Mouse (Mus musculus) midbrain, embryonic 15.5 days (tissue): ENCODE data around the gene Kcnip4. TPM values are rescaled to one million over a fixed set of nuclear protein-coding genes. Genes with fewer than 3 reads are reported as not detected.

Source experiments
- ATAC-seq: fragments of 200-750 bp; cut with Nextera tagmentation; replicated peaks from 2 replicates; pipeline ENCODE4 v1.8.0; 2017; ENCODE audit warnings: moderate TSS enrichment
- H3K27ac ChIP-seq: fragments of 300-500 bp; sonication (generic); 2 replicates; pipeline ENCODE4 v1.5.1; 2015; ENCODE audit warnings: mild to moderate bottlenecking, inconsistent platforms
- H3K27me3 ChIP-seq: fragments of 300-500 bp; sonication (generic); replicated peaks from 2 replicates; pipeline ENCODE4 v1.6.1; 2015; ENCODE audit warnings: inconsistent platforms
- H3K36me3 ChIP-seq: fragments of 300-500 bp; sonication (generic); replicated peaks from 2 replicates; pipeline ENCODE4 v1.6.1; 2015; ENCODE audit warnings: inconsistent platforms
- H3K4me1 ChIP-seq: fragments of 300-500 bp; sonication (generic); 2 replicates; pipeline ENCODE4 v1.6.1; 2015; ENCODE audit warnings: inconsistent platforms
- H3K4me2 ChIP-seq: fragments of 300-500 bp; sonication (generic); 2 replicates; pipeline ENCODE4 v1.6.1; 2015; ENCODE audit warnings: inconsistent platforms, mild to moderate bottlenecking, moderate library complexity
- H3K4me3 ChIP-seq: fragments of 300-500 bp; sonication (generic); 2 replicates; pipeline ENCODE4 v1.5.1; 2015; ENCODE audit warnings: mild to moderate bottlenecking, inconsistent platforms
- H3K9ac ChIP-seq: fragments of 300-500 bp; sonication (generic); 2 replicates; pipeline ENCODE4 v1.6.1; 2015; ENCODE audit warnings: mild to moderate bottlenecking, inconsistent platforms
- H3K9me3 ChIP-seq: fragments of 300-500 bp; sonication (generic); 2 replicates; pipeline ENCODE4 v1.6.1; 2016; ENCODE audit warnings: inconsistent platforms
- WGBS: fragments of 180-500 bp; shearing (Covaris S2); methylation state at CpG from one replicate; pipeline ENCODE4 v1.1.7; 2015; ENCODE audit warnings: mixed read lengths; 5-methylcytosine and 5-hydroxymethylcytosine counted together
- polyA plus RNA-seq: library from polyadenylated mRNA; unstranded; fragments of >200 nt; fragmentation: Nextera tagmentation; extraction: Ambion mirVana; gene quantifications from 2 replicates; pipeline ENCODE4 v1.2.1, GENCODE M21; 2015

Gene Kcnip4
- polyA plus RNA-seq, 1 experiment from 2014 or later, result 17.6 TPM

DNA sequence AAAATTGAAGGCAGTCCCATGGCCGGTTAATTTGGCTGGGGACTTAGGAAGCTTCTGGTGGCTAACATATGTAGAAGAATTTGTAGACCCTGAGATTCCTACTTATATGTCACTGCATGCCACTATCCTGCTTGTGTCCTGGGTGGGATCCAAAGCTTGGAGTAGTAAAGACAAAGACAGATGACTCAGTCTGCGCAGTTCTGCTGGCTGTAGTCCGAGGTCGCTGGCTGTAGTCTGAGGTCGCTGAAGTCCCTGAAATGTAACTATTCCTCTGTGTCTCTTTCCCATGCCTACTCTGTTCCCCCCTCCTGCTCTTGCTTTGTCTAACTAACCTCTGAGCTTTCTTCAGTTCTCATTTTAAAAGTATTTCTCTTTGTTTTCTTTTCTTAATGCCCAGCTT, 1114.4 kb downstream of the Kcnip4 start:
- WGBS, result 72% methylated on average over 5 of the region's 5 CpGs
- ATAC-seq, result no peak

DNA sequence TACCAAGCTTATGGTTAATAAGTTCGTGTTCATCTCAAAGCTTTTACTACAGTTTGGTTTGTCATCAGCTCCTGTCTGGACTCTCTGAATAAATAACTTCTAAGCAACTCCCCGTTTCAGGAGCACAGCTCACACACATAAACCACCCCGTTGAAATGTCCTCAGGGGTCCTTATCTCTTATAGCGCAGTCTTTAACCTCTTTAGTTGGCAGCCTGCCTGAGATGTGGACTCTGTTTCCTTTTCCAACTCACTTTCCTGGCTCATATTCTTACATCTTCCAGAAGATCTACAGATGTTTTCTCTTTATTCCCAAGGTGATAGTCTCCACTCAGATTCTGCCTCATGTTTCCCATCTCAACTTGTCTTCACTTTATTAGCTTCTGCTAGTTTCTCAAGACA, 1116.4 kb downstream of the Kcnip4 start:
- 89% methylated on average over 4 of the region's 4 CpGs for WGBS
- Histone ChIP-seq H3K4me1 (no peaks in the 10 kb centered on the region), H3K27ac (no peak overlapping the region), H3K9ac (no peak overlapping the region), H3K36me3 (no peaks in the 10 kb centered on the region), H3K27me3 (no peaks in the 10 kb centered on the region), H3K4me3 (no peak overlapping the region), H3K9me3 (no peaks in the 10 kb centered on the region), H3K4me2 (no peak overlapping the region)
- no peak for ATAC-seq

More for the DNA sequence above, 1114.4 kb downstream of the Kcnip4 start:
- H3K36me3 ChIP-seq, result no peaks in the 10 kb centered on the region
- no peak overlapping the region for H3K4me2 ChIP-seq
- no peak overlapping the region for H3K9ac ChIP-seq
- no peaks in the 10 kb centered on the region for H3K4me1 ChIP-seq
- H3K9me3 ChIP-seq, result no peaks in the 10 kb centered on the region
- no peaks in the 10 kb centered on the region for H3K27me3 ChIP-seq
- no peak overlapping the region for H3K27ac ChIP-seq
- H3K4me3 ChIP-seq, result no peak overlapping the region

DNA sequence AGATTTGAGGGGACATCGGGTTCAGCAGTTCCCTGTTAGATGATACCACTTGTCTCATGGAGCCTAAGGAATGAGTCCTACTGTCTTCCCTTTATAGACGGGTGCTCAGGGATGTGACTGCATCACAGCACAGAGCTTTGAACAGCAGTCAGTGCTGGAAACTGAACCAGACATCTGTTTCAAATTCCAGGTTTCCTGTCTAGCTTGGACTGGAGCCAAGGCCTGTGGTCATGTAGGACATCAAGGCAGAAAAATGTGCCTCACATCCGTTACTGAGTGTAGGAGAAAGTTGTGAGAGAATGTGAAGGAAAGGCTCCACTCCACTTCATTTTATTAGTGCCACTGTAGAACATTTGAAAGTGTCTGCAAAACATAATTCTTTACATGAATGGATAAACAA, 1122.2 kb downstream of the Kcnip4 start:
- Histone ChIP-seq H3K4me2 (no peak overlapping the region), H3K9ac (no peak overlapping the region), H3K27ac (no peak overlapping the region), H3K36me3 (no peaks in the 10 kb centered on the region), H3K4me1 (no peaks in the 10 kb centered on the region), H3K27me3 (no peaks in the 10 kb centered on the region), H3K4me3 (no peak overlapping the region), H3K9me3 (no peaks in the 10 kb centered on the region)
- ATAC-seq, result no peak
- 85% methylated on average over 3 of the region's 3 CpGs for WGBS

DNA sequence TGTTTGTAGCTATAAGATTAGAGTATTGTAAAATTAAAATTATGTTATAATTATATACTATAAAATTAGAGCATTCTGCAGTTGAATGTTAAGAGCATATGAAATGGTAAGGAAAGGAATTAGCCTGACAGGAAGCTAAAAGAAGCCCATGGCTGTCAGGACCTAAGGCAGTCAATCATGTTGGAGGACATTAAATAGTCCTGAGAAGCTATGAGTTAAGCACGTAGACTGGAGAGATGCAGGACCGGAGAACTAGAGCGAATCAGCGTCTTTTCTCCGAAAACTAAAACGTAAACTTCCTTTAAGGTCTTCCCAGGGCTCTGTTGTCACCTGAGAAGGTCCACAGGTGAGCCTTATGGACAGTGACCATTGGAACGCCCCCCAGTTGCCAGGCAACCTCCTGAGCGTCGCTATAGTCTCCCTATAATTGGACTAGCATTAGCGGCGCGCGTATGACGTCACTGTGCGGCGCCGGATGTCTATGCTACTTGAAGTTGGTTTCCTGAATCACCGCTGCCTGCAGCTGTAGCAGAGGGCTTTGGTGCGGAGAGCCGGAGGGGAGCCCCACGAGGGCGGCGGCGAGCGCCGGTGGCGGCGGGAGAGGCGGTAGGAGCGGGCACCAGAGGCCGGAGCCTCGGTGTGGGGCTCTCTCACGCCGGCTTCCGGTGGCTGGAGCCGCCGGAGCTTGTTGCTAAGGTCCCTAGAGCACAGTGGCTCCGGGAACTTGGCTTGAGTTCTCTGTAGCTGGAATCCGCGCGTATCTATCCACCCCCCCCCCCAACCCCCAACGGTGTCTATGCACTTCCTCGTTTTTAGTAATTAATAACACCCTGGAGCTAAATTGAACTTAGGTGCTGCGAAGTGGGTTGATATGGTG, 1152.6 kb downstream of the Kcnip4 start:
- Histone ChIP-seq H3K9me3 (no peaks in the 10 kb centered on the region), H3K4me2 (peak overlapping the region; percentile 58), H3K27me3 (0 out of 2 replicates have a peak, but pooled peaks cover 2% of the 10 kb centered on the region), H3K9ac (peak overlapping the region; percentile 62), H3K27ac (peak overlapping the region; percentile 74), H3K4me3 (peak overlapping the region; percentile 85), H3K4me1 (peaks cover 11% of the 10 kb centered on the region), H3K36me3 (peaks cover 8% of the 10 kb centered on the region; the same call in 1 of the 2 replicates)
- peak; percentile 100 for ATAC-seq
- WGBS, result under 1% methylated on average over 44 of the region's 44 CpGs

DNA sequence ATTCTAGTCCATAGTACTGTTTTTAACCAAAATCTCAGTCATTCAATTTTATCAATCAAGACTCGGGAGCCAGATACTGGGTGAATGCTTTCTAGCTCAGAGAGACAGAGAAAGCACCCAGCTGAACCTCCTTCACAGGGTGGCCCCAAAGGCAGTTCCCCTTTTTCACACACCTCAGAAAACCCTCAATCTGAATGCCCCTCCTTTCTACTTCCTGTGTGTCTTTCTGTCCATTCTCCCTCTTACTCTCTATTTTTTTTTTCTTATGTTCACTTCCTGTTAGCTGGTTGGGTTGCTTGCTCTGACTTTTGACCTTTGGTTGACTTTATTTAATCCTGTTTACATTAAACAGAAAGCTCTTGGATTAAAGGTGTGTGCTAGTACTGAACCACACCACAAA, 1175.4 kb downstream of the Kcnip4 start:
- no peaks in the 10 kb centered on the region for H3K9me3 ChIP-seq
- no peak overlapping the region for H3K27ac ChIP-seq
- 87% methylated on average over 1 of the region's 1 CpGs for WGBS
- no peak overlapping the region for H3K4me2 ChIP-seq
- H3K4me1 ChIP-seq, result no peaks in the 10 kb centered on the region
- ATAC-seq, result no peak
- H3K9ac ChIP-seq, result no peak overlapping the region
- H3K27me3 ChIP-seq, result no peaks in the 10 kb centered on the region
- no peaks in the 10 kb centered on the region for H3K36me3 ChIP-seq
- H3K4me3 ChIP-seq, result no peak overlapping the region

DNA sequence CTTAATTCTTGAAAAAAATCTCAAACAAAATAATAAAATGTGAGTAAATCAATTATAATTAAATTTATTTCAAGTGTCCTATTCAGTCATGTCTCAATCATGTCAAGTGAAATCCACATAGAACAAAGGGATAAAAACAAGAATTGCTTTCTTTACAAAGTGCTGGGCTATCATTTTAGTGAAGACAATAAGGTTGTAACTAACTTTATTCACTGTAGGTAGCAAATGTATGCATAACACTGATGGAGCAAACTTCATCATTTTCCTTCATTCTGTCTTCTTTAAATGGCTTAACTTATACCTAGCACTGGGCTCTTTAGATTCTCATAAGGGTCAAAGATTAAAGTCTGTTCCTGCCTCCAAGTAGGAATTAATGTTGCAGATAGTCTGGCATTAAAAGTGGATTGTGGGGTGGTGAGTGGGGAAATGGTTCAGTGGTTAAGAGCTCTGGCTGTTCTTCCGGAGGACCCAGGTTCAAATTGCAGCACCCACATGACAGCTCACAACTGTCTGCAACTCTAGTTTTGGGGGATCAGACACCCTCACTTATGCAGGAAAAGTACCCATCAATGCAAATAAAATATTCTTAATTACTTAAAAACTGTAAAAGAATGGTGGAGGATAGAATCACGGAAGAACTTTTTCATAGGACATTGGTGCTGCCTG, 1178.6 kb downstream of the Kcnip4 start:
- H3K9me3 ChIP-seq, result no peaks in the 10 kb centered on the region
- no peak overlapping the region for H3K9ac ChIP-seq
- H3K4me1 ChIP-seq, result no peaks in the 10 kb centered on the region
- H3K4me2 ChIP-seq, result no peak overlapping the region
- no peaks in the 10 kb centered on the region for H3K36me3 ChIP-seq
- no peaks in the 10 kb centered on the region; the same call in 1 of the 2 replicates for H3K27me3 ChIP-seq
- H3K27ac ChIP-seq, result no peak overlapping the region
- ATAC-seq, result peak; percentile 28; the same call in 1 of the 2 replicates
- 96% methylated on average over 2 of the region's 2 CpGs for WGBS
- no peak overlapping the region for H3K4me3 ChIP-seq

DNA sequence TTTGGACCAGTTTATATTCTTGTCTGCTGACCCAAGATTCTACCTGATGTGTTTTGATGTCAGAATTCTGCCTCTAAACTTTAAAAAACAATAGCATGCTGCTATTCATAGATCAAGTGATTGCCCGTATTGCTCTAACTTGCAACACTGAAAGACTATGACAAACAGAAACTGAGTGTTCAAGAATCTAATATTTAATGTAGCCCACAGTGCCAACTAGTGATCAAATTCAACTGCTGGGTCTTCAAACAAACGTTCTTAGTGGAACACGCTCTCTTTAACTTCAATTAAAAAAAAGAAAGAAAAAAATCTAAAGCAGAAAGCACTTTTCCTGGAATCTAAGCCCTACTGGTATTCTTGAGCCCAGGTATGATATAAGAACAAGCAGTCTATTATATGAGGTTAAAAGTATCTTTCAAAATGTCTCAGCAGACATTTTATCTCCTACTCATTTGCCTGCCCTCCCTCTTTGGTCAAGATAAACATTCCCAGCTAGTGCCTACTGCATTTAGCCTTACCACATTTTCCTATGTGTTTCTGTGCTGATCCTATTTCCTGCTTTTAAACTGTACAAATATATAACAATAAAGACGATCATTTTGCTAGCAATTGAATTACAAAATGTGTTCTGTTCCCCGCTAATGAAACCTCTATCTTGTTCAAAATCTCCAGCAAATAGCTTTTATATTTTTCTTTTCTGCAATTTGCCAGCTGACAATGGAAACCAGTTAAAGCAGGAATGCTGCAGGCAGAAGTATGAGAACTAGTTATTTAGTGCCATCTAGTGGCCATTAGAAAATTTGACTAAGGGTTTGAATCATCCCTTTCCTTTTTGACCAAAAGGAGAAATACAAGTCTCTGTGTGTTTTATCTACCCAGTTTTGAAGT, 1179.4 kb downstream of the Kcnip4 start:
- H3K4me1 ChIP-seq, result no peaks in the 10 kb centered on the region
- H3K27me3 ChIP-seq, result no peaks in the 10 kb centered on the region; the same call in 1 of the 2 replicates
- peak; percentile 91 for ATAC-seq
- H3K4me2 ChIP-seq, result no peak overlapping the region
- no peak overlapping the region for H3K4me3 ChIP-seq
- WGBS, result 41% methylated on average over 5 of the region's 5 CpGs
- no peaks in the 10 kb centered on the region for H3K9me3 ChIP-seq
- H3K9ac ChIP-seq, result no peak overlapping the region
- no peak overlapping the region for H3K27ac ChIP-seq
- no peaks in the 10 kb centered on the region for H3K36me3 ChIP-seq

DNA sequence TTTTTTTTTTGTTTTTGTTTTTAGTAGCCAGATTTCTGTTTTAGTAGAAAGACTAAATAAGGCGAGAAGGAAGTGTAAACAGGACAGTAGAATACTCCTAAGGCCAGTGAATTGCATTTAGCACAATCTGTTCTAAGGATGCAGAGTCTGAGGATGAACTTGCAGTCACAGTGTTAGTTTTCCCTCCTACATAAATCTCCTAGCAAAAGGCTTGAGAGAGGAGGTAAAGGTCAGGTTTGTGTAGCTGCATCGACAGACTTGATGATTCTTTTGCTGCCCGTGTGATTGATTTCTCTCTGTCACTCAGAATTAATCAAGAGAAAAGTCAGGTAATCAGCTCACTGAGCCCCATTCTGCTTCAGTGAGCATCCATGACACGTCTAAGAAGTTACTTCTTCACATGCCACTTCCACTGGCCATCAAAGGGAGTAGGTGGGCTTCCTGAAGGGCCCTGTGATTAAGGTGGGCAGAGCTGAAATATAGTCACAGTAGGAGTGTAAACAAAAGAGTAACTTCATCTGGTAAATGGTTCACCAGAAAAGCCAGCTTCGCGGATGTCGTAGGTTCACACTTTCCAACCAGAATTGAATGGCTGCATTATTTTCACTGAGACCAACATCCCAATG, 1183.8 kb downstream of the Kcnip4 start:
- 38% methylated on average over 7 of the region's 7 CpGs for WGBS
- no peak overlapping the region for H3K27ac ChIP-seq
- ATAC-seq, result no peak
- no peaks in the 10 kb centered on the region; the same call in 1 of the 2 replicates for H3K27me3 ChIP-seq
- no peaks in the 10 kb centered on the region for H3K4me1 ChIP-seq
- H3K4me3 ChIP-seq, result no peak overlapping the region
- no peak overlapping the region for H3K4me2 ChIP-seq
- H3K9ac ChIP-seq, result no peak overlapping the region
- no peaks in the 10 kb centered on the region for H3K9me3 ChIP-seq
- H3K36me3 ChIP-seq, result no peaks in the 10 kb centered on the region
